Mouse (Mus musculus) A20 (cell line): ENCODE measurements around the gene Lrp2.
"Not testable (repeated sequence)": the region's sequence is repeated elsewhere in the genome, so short reads cannot be mapped to it uniquely, and the experiment has no call there.

Experiments used
- DNase-seq: peaks from one replicate; pipeline ENCODE4 v3.0.0-alpha.2; 2011; ENCODE audit warnings: low read depth, low spot score

Lrp2 gene

GRCm38 (mm10) chr2:69582861-69583260 lies 3.0 kb downstream of the Lrp2 start:
- no peak for DNase-seq

DNA sequence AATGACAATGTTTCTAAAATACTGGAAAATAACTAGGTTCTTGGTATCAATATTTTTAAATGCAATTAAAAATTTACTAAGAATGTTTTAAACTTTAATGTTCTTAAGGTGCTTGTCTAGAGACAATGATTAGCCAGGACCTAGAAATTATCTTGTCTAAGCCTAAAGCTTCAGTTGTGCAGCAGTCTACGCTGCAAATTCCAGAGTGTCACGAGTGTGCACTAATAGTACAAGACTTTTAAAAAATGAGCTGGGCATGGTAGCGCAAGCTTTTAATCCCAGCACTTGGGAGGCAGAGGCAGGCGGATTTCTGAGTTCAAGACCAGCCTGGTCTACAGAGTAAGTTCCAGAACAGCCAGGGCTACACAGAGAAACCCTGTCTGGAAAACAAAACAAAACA lies 3.8 kb downstream of the Lrp2 start:
- not testable (repeated sequence) for DNase-seq

GRCm38 (mm10) chr2:69580091-69580490 lies 5.8 kb downstream of the Lrp2 start:
- DNase-seq: no peak

- DNase-seq: no peak
These were observed 7.7 kb downstream of the Lrp2 start for GRCm38 (mm10) chr2:69578206-69578605.

- no peak for DNase-seq
These were observed 9.3 kb downstream of the Lrp2 start for GRCm38 (mm10) chr2:69576531-69576930.

GRCm38 (mm10) chr2:69574934-69575333 lies 10.9 kb downstream of the Lrp2 start:
- DNase-seq: no peak

- no peak for DNase-seq
These were observed 11.6 kb downstream of the Lrp2 start for GRCm38 (mm10) chr2:69574261-69574660.

DNA sequence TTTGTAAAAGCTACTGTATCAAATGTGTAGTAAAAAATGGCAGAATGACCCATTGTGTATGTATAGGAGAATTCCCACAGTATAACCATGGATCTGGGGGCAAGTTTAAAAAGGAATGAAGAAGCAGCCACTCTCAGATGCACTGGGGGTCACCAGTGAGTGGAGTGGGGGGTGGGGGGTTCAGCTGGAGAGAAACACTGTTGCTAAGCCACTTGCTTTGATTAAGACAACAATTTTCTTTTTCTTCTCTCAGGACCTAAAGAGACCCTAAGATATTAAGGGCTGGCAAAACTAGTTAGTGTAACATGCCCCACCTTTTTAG lies 12.2 kb downstream of the Lrp2 start:
- no peak for DNase-seq

- no peak for DNase-seq
These were observed 12.7 kb downstream of the Lrp2 start for GRCm38 (mm10) chr2:69573038-69573732.

DNA sequence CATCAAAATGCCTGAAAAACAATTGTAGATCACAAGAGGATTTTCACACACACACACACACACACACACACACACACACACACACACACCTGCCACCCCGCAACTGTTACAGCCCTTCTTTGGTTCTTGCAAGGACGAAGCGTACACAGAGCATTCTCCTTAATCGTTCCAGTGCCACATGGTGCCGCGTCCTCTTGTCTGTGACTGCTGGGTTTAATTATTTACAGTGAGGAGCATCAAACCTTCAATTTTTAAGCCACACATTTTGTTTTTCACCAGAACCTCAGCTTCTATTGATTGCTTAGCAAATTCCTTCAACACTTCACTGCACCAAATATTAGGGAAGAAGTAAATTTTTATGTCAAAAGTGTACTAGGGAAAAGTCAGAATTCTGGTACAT lies 15.3 kb downstream of the Lrp2 start:
- DNase-seq: no peak

DNA sequence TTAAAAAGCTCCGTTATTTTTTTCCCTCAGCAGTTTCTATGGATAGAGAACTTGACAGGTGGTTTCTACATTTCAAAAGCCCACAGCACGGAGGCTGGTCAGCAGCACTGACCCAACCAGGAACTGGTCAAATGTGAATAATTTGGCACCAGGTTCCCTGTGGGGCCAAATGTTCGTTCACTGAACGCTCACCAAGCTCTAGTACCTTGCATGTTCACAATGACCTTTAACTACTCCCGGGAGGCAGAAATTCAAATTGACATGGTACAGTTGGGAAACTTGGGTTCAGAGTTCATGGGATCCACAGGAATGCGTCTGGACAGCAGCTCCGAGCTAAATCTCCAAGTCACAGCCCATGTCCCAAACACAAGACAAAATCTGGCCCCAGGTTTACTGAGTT lies 19.6 kb downstream of the Lrp2 start:
- DNase-seq: no peak

- DNase-seq: no peak
These were observed 22.4 kb downstream of the Lrp2 start for GRCm38 (mm10) chr2:69563492-69563891.

GRCm38 (mm10) chr2:69562761-69563160 lies 23.1 kb downstream of the Lrp2 start:
- DNase-seq: no peak

- no peak for DNase-seq
These were observed 25.6 kb downstream of the Lrp2 start for GRCm38 (mm10) chr2:69560221-69560620.

DNA sequence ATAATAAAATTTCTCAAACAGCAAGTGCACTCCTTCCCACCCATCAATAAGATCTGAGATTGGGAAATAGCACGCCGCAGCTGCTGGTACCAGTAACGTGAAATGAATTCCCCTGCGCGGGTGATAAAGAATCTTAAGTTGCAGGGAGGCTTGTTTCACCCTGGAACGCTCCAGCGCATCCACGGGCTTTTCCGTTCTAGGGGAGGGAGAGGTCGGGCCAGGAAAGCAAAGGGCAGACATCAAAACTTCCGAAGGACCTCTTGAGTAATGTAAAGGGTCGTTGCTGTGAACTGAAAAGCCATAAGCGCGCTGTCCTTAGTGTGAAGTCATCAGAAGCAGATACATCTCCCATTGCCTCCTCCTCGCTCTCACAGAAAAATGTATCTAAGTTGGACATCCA lies 26.5 kb downstream of the Lrp2 start:
- no peak for DNase-seq

- no peak for DNase-seq
These were observed 29.2 kb downstream of the Lrp2 start for GRCm38 (mm10) chr2:69556686-69557085.

DNA sequence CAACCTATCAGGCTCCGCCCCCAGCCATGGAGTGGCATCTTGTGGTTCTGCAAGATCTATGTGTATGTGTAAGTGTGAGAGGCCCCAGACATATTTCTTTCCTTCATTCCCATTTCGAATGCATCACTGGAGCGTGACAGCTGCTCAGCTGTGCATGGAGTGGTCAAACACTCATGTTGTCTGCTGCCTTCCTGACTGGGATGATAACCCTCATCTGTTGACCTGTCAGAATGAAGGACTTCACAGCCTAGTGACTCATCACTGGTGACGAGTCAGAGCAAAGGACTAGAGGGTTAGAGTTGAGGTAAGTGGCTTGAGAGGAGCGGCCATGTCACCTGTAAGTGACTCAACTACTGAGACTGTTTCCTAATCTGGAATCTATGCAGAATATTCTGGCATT lies 34.2 kb downstream of the Lrp2 start:
- DNase-seq: no peak

DNA sequence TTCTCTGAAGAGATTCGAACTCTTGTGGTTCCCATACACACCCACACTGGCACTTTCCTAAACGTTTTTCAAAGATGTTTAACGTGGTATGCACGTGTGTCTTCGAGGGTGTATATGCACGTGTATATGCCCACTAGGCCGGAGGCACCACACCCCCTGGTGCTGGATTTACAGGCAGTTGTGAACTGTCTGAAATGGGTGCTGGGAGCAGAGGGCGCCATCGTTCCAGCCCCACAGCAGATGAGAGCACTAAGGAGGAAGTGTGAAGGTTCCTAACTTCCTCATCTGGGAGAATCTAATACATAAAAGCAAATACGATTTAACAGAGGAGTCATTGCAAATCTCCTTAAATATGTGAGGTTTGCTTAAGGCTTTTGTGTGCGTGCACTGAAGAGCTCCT lies 39.0 kb downstream of the Lrp2 start:
- DNase-seq: peak; percentile 43

DNA sequence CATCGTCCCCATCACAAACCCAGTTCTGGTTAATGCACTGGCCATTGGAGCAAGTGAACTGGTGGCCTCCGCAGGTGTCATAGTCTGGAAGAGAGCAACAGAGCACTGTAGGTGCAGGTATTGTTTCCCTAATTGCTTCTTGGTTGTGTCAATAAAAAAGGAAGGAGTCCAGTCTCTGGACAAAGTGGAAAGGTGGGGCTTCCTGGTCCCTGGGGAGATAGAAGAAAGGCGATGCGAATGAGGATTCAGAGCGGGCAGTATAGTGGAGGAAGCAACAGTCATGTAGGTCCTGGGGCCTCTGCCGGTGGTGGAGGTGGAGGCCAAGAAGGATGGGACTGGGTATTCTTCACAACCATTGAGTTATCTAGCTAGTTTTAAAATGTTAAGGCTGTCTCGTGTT lies 49.8 kb downstream of the Lrp2 start:
- no peak for DNase-seq

DNA sequence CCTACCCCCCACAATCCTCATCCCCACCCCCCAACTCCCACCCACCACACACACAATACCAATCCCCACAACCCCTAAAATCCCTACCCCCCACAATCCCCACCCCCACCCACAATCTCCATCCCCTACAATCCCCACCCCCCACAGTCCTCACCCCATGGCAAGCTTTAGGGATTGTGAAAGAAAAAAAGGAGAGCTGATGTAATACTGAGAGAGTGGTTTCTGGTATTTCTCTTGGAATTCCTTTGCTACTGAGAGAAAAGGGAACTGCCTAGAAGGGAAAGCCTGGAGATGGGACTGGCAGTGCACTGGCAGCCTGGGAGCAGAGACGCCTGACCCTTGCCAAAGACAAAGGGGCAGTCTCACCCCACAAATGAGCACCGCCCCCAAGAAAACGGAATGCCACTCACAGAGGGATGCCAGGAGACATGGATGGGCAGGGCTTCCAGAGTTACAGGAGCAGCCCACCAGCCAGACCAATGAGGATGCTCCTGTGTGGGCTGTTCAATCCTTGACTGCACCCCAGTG lies 54.3 kb downstream of the Lrp2 start:
- DNase-seq: no peak

GRCm38 (mm10) chr2:69530691-69531527 lies 55.0 kb downstream of the Lrp2 start:
- DNase-seq: no peak

DNA sequence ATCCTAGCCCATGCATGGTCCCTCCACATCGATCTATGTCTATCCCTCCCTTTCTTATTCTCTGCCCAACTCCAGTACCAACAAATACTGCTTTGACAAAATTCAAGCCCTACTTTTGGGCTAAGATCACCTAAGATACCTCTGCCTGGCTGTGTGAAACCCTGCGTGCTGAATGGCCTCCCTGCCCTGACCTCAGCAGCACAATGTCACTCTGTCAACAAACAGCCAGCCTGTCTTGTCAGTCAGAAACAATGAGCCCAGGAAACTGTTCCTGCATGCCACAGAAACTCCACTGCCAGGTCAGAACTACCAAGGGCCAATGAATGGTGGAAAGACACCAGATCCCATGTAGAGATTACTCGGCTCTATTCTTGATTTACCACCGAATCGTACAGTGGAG lies 55.7 kb downstream of the Lrp2 start:
- DNase-seq: no peak

- DNase-seq: peak; percentile 13
These were observed 65.6 kb downstream of the Lrp2 start for GRCm38 (mm10) chr2:69520273-69520672.
